Mouse (Mus musculus) erythroid progenitor cell, adult 5-6 weeks (primary cell): ENCODE results near the gene Dusp28. TPM values are rescaled to one million over a fixed set of nuclear protein-coding genes. Genes with fewer than 3 reads are reported as not detected.

Experiments
- ATAC-seq: replicated peaks from 2 replicates; pipeline ENCODE4 v1.8.0; 2016; ENCODE audit warnings: moderate number of reproducible peaks, mild to moderate bottlenecking, moderate TSS enrichment, inconsistent platforms; ENCODE audit not compliant: poor library complexity, low FRiP score, severe bottlenecking
- total RNA-seq, 2 experiments: library from RNA; stranded (forward) in 1 of 2; stranded (reverse) in 1 of 2; fragments of 150-400 nt in 1 of 2; fragments of 186-747, 209-891 nt in 1 of 2; gene quantifications; 2 replicates each; pipeline versions ENCODE4 v1.2.3 to v1.2.4; 2015 to 2017; ENCODE audit warnings: low replicate concordance in 2 of 2

Gene Dusp28
- total RNA-seq, 2 experiments from 2014 or later = 8.0 to 8.5 TPM

GRCm38 (mm10) chr1:92905703-92906310, 974 bp upstream of the Dusp28 start:
- ATAC-seq = no peak

DNA sequence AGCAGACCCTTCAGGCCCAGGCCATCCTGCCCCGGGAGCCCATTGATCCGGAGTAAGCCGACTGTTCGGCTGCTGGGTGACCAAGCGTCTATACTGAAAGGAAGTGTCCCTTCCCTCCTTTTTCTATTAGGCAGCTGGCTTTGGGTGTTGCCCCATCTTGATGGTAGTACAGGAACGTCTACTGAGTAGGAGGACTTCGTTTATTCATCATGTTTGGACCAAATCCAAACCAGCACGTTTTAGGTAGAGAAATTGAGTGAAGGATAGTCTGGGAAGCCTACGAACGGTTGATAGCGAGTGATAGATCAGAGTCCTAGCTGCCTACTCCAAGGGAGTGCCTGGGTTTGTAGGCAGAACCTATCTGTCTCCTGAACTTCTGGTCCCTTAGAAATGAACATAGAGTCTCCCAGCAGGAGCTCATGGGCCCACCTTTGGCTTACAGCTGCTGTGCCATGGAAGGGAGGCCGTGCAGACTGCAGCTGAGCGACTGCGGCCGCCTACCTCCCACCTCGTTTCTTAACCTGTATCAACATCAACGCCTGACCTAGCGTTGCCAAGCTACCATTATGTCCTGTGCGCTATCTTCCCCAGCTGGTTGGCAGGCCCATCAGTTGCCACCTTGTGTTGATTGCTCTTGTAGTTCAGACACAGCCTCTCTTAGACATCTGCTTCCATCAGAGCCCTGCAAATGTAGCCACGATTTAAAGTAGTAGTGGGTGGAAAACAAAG, 1.0 kb downstream of the Dusp28 start:
- peak; percentile 52 for ATAC-seq

- no peak for ATAC-seq
Measured at GRCm38 (mm10) chr1:92908664-92909063, 1.9 kb downstream of the Dusp28 start.

GRCm38 (mm10) chr1:92909068-92909467, 2.3 kb downstream of the Dusp28 start:
- no peak for ATAC-seq

GRCm38 (mm10) chr1:92910239-92910885, 3.6 kb downstream of the Dusp28 start, which contains the start of gene Rnpepl1:
Gene Rnpepl1, plus strand, starts transcription at chr1:92910783.
- peak; percentile 66 for ATAC-seq

DNA sequence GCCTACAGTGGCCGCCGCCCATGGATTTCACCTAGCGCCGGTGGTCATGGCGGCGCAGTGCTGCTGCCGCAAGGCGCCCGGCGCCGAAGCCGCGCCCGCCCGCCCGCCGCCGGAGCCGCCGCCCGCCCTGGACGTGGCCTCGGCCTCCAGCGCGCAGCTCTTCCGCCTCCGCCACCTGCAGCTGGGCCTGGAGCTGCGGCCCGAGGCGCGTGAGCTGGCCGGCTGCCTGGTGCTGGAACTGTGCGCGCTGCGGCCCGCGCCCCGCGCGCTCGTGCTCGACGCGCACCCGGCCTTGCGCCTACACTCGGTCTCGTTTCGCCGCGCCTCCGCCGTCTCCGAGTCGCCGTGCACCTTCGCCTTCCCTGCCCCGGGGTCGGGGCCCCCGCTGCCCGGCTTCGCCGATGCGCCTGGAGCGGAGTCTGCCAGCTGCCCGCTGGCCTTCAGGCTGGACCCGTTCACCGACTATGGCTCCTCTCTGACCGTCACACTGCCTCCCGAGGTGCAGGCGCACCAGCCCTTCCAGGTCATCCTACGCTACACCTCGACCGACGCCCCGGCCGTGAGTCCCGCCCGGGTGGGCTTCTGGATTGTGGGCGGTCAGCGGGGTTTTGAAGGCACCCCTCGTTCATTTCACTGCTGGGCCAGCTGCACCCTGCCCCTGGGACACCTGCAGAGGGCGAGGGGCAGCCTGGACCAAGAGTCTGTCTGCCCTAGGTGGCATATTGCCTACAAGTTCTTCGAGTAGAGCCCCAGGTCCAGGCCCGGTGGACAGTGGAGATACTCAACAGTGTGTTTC, 4.3 kb downstream of the Dusp28 start:
- peak; percentile 21; the same call in 1 of the 2 replicates for ATAC-seq

DNA sequence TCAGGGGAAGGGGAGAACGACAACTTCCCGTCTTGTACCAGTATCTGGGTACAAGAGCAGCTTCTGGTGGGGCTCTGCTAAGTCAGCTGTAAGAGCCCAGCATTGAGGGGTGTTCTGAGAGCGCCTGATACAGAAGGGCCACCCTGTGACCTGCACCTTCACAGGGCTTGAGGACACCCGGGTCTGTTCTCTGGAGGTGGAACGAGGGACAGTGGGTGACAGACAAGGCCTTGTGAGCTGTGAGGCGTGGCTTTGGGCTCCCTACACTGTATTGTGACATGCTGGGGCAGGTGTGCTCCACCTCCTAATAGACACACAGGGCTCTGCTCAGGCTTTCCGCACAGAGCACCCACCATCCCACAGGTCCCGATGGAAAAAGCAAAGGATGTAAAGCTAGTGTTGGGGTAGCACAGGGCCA, 4.9 kb downstream of the Dusp28 start:
- ATAC-seq = no peak

DNA sequence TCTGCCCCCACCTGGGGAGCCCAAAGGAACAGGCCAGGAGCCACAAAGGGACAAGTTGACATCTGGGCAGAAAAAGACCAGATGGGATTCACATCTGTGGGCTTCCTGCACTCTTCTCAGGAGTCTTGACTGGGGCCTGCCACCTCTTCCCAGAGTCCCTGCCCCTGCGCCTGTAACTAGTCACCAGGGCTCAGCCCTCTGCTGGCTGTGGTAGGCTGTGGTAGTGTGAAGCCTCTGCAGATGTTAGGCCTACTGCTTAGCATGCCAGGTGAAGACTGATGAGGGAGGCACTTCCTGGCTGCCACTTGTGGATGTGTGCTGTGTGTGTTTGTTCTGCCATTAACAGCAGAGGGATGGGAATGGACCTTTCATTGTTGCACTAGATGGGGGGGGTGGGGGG, 5.5 kb downstream of the Dusp28 start:
- no peak for ATAC-seq

GRCm38 (mm10) chr1:92914239-92914638, 7.5 kb downstream of the Dusp28 start:
- no peak for ATAC-seq

GRCm38 (mm10) chr1:92914993-92915392, 8.2 kb downstream of the Dusp28 start:
- no peak for ATAC-seq

DNA sequence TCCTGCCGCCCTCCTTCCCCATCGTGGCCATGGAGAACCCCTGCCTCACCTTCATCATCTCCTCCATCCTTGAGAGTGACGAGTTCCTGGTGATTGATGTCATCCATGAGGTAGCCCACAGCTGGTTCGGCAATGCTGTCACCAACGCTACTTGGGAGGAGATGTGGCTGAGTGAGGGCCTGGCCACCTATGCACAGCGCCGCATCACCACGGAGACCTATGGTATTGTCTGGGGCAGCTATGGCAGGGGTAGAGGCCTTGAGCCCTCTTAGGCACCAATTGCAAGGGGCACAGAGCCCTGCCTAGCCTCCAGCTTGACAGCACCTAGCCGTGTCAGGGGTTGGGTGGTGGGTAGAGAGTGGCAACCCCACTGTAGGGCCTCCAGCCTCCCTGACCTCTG, 9.9 kb downstream of the Dusp28 start:
- ATAC-seq = no peak

DNA sequence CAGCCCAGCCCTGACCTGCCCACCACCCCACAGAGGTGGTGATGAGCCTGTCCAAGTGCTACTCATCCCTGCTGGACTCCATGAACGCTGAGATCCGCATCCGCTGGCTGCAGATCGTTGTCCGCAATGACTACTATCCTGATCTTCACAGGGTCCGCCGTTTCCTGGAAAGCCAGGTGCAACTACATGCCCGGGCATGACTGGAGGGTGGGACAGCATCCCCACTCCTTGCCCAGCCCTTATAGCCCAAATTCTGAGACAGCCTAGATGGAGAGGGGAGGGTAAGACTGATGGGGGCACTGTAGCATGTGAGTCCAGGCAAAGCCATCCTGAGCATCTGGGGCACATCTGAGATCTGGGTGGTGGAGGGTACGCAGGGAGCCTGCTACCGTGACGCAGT, 12.4 kb downstream of the Dusp28 start:
- no peak for ATAC-seq

GRCm38 (mm10) chr1:92919775-92920174, 13.0 kb downstream of the Dusp28 start:
- no peak for ATAC-seq

GRCm38 (mm10) chr1:92920474-92921200, 13.9 kb downstream of the Dusp28 start:
- ATAC-seq = no peak

DNA sequence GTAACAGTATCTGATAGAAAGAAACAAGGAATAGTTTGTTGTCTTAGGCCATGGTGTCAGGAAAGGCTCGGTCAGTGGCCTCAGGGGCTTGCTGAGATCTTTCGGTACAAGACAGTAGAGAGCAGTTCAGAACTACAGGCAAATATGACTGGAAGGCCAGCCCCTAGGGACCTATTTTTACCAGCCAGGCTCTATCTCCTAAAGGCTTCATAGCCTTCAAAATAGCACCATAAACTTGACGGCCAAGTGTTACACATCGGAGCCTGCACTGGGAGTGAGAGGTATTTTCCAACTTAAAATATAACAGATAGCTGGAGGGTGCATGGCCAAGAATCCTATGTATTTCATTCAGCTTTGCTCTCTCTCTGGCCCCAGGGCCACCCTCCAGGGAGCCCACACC, 14.7 kb downstream of the Dusp28 start:
- ATAC-seq = no peak

GRCm38 (mm10) chr1:92930171-92930706, 23.5 kb downstream of the Dusp28 start:
- no peak for ATAC-seq

DNA sequence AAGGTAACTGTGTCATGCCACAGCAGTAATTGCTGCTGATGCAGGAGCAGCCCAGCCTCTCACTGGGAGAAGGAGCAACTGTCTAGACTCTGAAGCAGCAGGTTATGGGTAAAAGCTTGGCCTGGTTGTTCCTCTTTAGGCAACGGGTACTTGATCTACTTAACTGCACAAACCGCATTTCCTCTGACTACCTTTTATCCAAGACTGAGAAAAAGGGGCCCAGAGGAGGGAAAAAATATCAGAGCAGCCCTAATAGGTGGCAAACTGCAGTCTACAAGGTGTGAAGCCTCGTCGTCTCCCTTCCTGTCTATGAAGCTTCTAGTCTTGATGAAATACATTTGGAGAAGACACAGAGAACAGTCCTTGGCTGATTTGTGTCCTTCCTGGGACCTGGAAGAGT, 26.8 kb downstream of the Dusp28 start:
- ATAC-seq = no peak

- peak; percentile 93 for ATAC-seq
Measured at GRCm38 (mm10) chr1:92934182-92934827, 27.5 kb downstream of the Dusp28 start, which contains the start of gene Capn10. Gene Capn10, plus strand, starts transcription at chr1:92934376.
